Mouse (Mus musculus): Measurements from ENCODE around the gene Cacna1a. TPM values are rescaled to one million over a fixed set of nuclear protein-coding genes. Genes with fewer than 3 reads are reported as not detected.
A peak's percentile ranks its signal among the peaks of the same experiment; 100 is the strongest.

The Cacna1a gene
- polyA plus RNA-seq, 1 experiment, result 0.37 TPM

GRCm38 (mm10) chr8:84656191-84656525 is 267.9 kb downstream of the Cacna1a start:
- TF ChIP-seq POLR2A (IDR thresholded peaks at IDR 0.05; ENCODE audit: borderline replicate concordance, control insufficient read depth, low read depth, low read length) (no peak), CTCF (IDR thresholded peaks at IDR 0.05; ENCODE audit: control insufficient read depth, insufficient read depth, low read length) (no peak)
- peaks cover 4% of the 10 kb centered on the region for H3K4me1 ChIP-seq (ENCODE audit: control insufficient read depth, insufficient read depth, low read length)
- peak overlapping the region; percentile 35; the same call in 1 of the 2 replicates for H3K27ac ChIP-seq (ENCODE audit: control insufficient read depth, insufficient read depth, low read depth, low read length, poor library complexity)
- WGBS, result 4% methylated on average over 10 of the region's 10 CpGs
- H3K4me3 ChIP-seq (replicated peaks; ENCODE audit: control insufficient read depth, low read depth, low read length), result peak overlapping the region; percentile 28

DNA sequence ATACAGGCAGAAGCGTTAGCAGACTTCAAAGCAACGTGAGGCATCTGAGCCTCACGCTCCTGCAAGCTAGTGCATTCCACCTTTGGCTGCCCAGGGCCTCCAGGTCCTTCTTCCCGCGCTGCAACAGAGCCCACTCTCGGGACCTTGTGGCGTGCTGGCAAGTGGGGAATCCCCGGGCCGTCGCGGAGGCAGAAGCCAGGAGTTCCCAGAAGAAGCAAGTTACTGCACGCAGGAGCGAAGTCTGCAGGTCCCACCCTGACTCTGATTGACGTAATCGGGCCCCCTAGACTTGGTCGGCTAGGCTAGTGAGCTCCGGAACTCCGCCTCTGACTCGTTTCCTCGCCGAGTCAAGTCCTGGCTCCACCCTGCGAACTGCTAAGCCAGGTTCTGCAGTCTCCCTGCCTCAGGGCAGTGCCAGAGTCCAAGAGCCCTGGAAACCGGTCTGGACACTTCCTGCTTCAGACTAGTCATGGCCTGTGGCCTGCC is 268.4 kb downstream of the Cacna1a start:
- Histone ChIP-seq H3K4me3 (replicated peaks; ENCODE audit: control insufficient read depth, low read depth, low read length) (peak overlapping the region; percentile 62), H3K4me1 (ENCODE audit: control insufficient read depth, insufficient read depth, low read length) (peaks cover 4% of the 10 kb centered on the region), H3K27ac (ENCODE audit: control insufficient read depth, insufficient read depth, low read depth, low read length, poor library complexity) (peak overlapping the region; percentile 35)
- peak; percentile 35; the same call in 1 of the 2 replicates for TF ChIP-seq POLR2A (IDR thresholded peaks at IDR 0.05; ENCODE audit: borderline replicate concordance, control insufficient read depth, low read depth, low read length)
- no peak for TF ChIP-seq CTCF (IDR thresholded peaks at IDR 0.05; ENCODE audit: control insufficient read depth, insufficient read depth, low read length)
- WGBS, result under 1% methylated on average over 23 of the region's 23 CpGs

DNA sequence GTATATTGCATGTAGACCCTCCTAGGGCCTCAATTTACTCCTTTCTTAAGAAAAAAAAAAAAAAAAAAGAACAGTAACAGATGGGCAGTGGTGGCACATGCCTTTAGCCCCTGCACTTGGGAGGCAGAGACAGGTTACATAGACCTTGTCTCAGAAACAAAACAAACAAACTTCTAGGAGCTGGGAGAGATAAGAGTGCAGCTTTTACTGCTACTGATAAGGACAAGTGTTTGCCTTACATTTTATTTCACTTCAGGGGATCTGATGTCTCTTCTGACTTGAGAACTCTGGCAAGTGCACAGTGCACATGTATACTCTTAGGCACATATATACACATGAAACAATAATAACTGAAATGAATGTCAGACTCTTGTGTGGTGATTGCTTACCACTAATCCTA is 269.0 kb downstream of the Cacna1a start:
- Histone ChIP-seq H3K4me3 (replicated peaks; ENCODE audit: control insufficient read depth, low read depth, low read length) (no peak overlapping the region), H3K27ac (ENCODE audit: control insufficient read depth, insufficient read depth, low read depth, low read length, poor library complexity) (peak overlapping the region; percentile 35; the same call in 1 of the 2 replicates), H3K4me1 (ENCODE audit: control insufficient read depth, insufficient read depth, low read length) (peaks cover 4% of the 10 kb centered on the region)
- TF ChIP-seq POLR2A (IDR thresholded peaks at IDR 0.05; ENCODE audit: borderline replicate concordance, control insufficient read depth, low read depth, low read length) (no peak), CTCF (IDR thresholded peaks at IDR 0.05; ENCODE audit: control insufficient read depth, insufficient read depth, low read length) (no peak)

DNA sequence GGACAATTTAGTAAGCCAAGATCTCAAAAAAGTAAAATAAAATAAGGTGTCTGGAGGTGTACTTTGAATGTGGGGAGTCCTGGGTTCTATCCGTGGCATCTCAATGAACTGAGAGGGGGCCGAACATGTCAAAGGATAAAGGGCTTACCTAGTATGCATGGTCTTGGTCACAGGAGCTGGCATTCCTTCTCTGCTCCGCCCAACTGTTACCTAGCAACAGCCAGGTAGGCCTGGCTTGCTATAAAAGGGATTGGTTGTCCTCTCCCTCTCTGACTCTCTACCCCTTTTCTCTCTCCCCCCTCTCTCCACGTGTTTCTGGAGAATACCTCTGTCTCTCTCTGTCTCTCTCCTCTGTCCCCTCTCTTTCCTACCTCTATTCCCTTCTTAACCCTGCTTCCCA is 269.4 kb downstream of the Cacna1a start:
- TF ChIP-seq POLR2A (IDR thresholded peaks at IDR 0.05; ENCODE audit: borderline replicate concordance, control insufficient read depth, low read depth, low read length) (no peak), CTCF (IDR thresholded peaks at IDR 0.05; ENCODE audit: control insufficient read depth, insufficient read depth, low read length) (no peak)
- H3K4me3 ChIP-seq (replicated peaks; ENCODE audit: control insufficient read depth, low read depth, low read length), result no peak overlapping the region
- no peak overlapping the region for H3K27ac ChIP-seq (ENCODE audit: control insufficient read depth, insufficient read depth, low read depth, low read length, poor library complexity)
- peaks cover 4% of the 10 kb centered on the region for H3K4me1 ChIP-seq (ENCODE audit: control insufficient read depth, insufficient read depth, low read length)
- 73% methylated on average over 4 of the region's 4 CpGs for WGBS

GRCm38 (mm10) chr8:84658951-84659350 is 270.7 kb downstream of the Cacna1a start:
- Histone ChIP-seq H3K4me3 (replicated peaks; ENCODE audit: control insufficient read depth, low read depth, low read length) (no peak overlapping the region), H3K27ac (ENCODE audit: control insufficient read depth, insufficient read depth, low read depth, low read length, poor library complexity) (no peak overlapping the region), H3K4me1 (ENCODE audit: control insufficient read depth, insufficient read depth, low read length) (peaks cover 6% of the 10 kb centered on the region)
- WGBS, result 18% methylated on average over 1 of the region's 1 CpGs
- no peak for TF ChIP-seq CTCF (IDR thresholded peaks at IDR 0.05; ENCODE audit: control insufficient read depth, insufficient read depth, low read length)

DNA sequence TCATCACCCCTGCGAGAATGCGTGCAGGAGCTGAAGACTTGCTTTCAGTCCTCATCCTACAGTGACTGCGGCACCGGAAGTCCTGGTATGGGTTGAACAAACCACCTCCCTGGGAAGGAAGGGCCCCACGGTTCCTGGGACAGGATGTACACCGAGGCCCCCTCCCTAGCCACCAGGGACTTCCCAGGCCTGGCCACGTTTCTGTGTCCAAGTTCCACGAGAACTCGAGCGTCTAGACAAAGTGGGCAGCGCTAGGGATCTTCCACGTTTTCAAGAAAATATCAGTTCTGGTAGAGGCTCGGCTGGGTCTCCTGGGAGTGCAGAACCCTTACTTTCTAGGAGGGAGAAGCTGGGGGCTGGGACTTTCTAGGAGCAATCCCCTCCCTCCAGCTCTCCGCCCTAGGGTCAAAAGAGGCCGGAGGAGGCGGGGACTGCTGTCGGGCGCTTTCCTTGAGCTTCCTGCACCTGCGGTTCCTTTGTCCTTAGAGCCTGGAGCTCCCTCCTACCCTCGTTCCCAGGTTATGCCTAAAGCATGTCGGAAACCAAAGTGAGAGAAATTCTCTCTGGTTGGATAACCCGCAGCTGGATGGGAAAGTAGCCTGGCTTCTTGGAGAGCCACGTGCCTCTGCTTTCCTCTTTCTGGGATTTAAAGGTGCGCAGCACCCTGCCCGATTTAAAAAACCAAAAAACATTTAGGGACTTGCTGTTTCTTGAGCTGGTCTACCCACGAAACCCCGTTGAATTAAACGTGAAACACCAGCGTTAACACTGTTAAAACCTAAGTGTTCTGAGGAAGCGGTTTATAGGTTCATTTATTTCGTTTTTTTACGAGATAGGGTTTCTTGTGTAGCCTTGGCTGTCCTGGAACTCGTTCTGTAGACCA is 271.9 kb downstream of the Cacna1a start:
- Histone ChIP-seq H3K27ac (ENCODE audit: control insufficient read depth, insufficient read depth, low read depth, low read length, poor library complexity) (peak overlapping the region; percentile 91), H3K4me3 (replicated peaks; ENCODE audit: control insufficient read depth, low read depth, low read length) (peak overlapping the region; percentile 78), H3K4me1 (ENCODE audit: control insufficient read depth, insufficient read depth, low read length) (peaks cover 6% of the 10 kb centered on the region)
- TF ChIP-seq CTCF (IDR thresholded peaks at IDR 0.05; ENCODE audit: control insufficient read depth, insufficient read depth, low read length) (no peak), POLR2A (IDR thresholded peaks at IDR 0.05; ENCODE audit: borderline replicate concordance, control insufficient read depth, low read depth, low read length) (no peak)
- WGBS, result 1% methylated on average over 33 of the region's 33 CpGs

DNA sequence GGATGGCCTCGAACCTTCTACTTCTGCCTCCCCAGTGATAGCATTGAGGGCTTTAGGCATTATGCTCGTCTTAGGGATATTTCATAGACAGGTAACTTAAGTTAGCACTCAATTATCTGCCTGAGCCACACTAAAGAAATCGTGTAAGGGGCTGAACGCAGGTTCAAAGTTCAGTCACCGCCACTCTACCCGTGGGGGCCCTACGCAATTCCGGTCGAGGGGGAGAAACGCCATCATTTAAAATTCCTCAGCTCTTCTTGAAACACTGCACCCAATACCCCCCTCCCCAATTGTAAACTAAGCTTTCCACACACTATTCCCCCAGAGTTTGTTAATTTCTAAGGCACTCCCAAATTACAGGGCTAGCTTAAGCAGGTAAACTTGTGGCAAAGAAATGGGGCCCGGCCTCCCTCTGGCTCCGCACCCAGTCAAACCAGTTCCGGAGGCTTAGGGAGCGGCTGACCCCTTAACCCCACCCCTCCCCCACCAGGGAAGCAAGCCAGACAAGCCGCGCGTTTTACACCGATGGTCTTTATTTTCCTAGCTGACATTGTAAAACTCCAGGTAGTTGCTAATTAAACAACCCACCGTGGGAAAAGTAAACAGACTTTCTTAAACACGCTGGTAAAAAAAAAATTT is 272.7 kb downstream of the Cacna1a start:
- H3K4me1 ChIP-seq (ENCODE audit: control insufficient read depth, insufficient read depth, low read length), result peaks cover 6% of the 10 kb centered on the region
- H3K4me3 ChIP-seq (replicated peaks; ENCODE audit: control insufficient read depth, low read depth, low read length), result peak overlapping the region; percentile 78
- H3K27ac ChIP-seq (ENCODE audit: control insufficient read depth, insufficient read depth, low read depth, low read length, poor library complexity), result peak overlapping the region; percentile 91
- TF ChIP-seq CTCF (IDR thresholded peaks at IDR 0.05; ENCODE audit: control insufficient read depth, insufficient read depth, low read length) (no peak), POLR2A (IDR thresholded peaks at IDR 0.05; ENCODE audit: borderline replicate concordance, control insufficient read depth, low read depth, low read length) (no peak)
- WGBS, result 1% methylated on average over 20 of the region's 20 CpGs

GRCm38 (mm10) chr8:84661458-84661871 is 273.2 kb downstream of the Cacna1a start:
- Histone ChIP-seq H3K27ac (ENCODE audit: control insufficient read depth, insufficient read depth, low read depth, low read length, poor library complexity) (peak overlapping the region; percentile 91), H3K4me3 (replicated peaks; ENCODE audit: control insufficient read depth, low read depth, low read length) (peak overlapping the region; percentile 78), H3K4me1 (ENCODE audit: control insufficient read depth, insufficient read depth, low read length) (peaks cover 6% of the 10 kb centered on the region)
- TF ChIP-seq CTCF (IDR thresholded peaks at IDR 0.05; ENCODE audit: control insufficient read depth, insufficient read depth, low read length), result peak; percentile 16; the same call in 1 of the 2 replicates
- TF ChIP-seq POLR2A (IDR thresholded peaks at IDR 0.05; ENCODE audit: borderline replicate concordance, control insufficient read depth, low read depth, low read length), result peak; percentile 75
- under 1% methylated on average over 24 of the region's 24 CpGs for whole genome bisulfite sequencing
